Mouse (Mus musculus): ENCODE results near the gene Olfr205.
"Not testable (repeated sequence)": the region's sequence is repeated elsewhere in the genome, so short reads cannot be mapped to it uniquely, and the experiment has no call there.

Olfr205 gene

GRCm38 (mm10) chr16:59331038-59331437 is at the start of gene Olfr205:
Gene Olfr205, minus strand, starts transcription at chr16:59331138.
- DNase-seq (ENCODE audit: low read depth, low spot score), result no peak

- no peak for DNase-seq (ENCODE audit: low read depth, low spot score)
Measured at GRCm38 (mm10) chr16:59363893-59364292, 33.0 kb upstream of the Olfr205 start, which contains the start of gene Olfr209. Gene Olfr209, minus strand, starts transcription at chr16:59363993.

GRCm38 (mm10) chr16:59349146-59349545 is 18.2 kb upstream of the Olfr205 start, which contains the start of gene Olfr206:
Gene Olfr206, minus strand, starts transcription at chr16:59349246.
- no peak for DNase-seq (ENCODE audit: low read depth, low spot score)

GRCm38 (mm10) chr16:59323262-59323661 is 7.7 kb downstream of the Olfr205 start:
- DNase-seq (ENCODE audit: low read depth, low spot score), result not testable (repeated sequence)

GRCm38 (mm10) chr16:59318148-59318547 is 12.8 kb downstream of the Olfr205 start, which contains the start of gene Olfr204:
Gene Olfr204, minus strand, starts transcription at chr16:59318248.
- DNase-seq (ENCODE audit: low read depth, low spot score), result no peak

- DNase-seq (ENCODE audit: low read depth, low spot score), result no peak
Measured at GRCm38 (mm10) chr16:59298581-59298980, 32.4 kb downstream of the Olfr205 start, which contains the start of gene Olfr203. Gene Olfr203, plus strand, starts transcription at chr16:59298881.

GRCm38 (mm10) chr16:59287576-59287975 is 43.4 kb downstream of the Olfr205 start:
- DNase-seq (ENCODE audit: low read depth, low spot score), result not testable (repeated sequence)

GRCm38 (mm10) chr16:59286693-59287092 is 44.2 kb downstream of the Olfr205 start, which contains the start of gene Olfr202:
Gene Olfr202, minus strand, starts transcription at chr16:59286793.
- no peak for DNase-seq (ENCODE audit: low read depth, low spot score)

- no peak for DNase-seq (ENCODE audit: low read depth, low spot score)
Measured at GRCm38 (mm10) chr16:59283476-59283875, 47.5 kb downstream of the Olfr205 start.

GRCm38 (mm10) chr16:59280542-59280941 is 50.4 kb downstream of the Olfr205 start:
- no peak for DNase-seq (ENCODE audit: low read depth, low spot score)
